Mouse (Mus musculus): Measurements from ENCODE around the gene Fip1l1. TPM values are rescaled to one million over a fixed set of nuclear protein-coding genes. Genes with fewer than 3 reads are reported as not detected.

Fip1l1 gene
- total and polyA plus RNA-seq, 2 experiments from 2014 or later, result 47.4 to 66.2 TPM

DNA sequence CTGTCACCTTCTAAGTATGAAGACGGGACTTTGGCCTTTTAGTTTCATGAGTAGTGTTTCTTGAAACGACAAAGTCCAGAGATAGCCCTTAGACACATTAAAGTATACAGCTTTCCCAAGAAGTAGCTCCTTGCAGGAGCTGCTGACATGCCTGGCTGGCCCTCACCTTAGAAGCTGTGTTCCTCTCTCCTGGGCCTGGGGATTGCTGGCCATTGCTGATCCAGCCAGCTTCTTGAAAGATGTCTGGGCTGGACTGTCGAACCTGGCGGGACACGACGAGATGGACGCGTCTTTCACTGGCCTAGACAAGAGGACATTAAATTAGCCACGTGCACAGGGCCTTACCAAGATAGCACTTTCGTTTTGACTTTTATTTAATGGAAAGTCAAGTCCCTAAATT is 75.3 kb downstream of the Fip1l1 start:
- Histone ChIP-seq H3K9me3 (ENCODE audit: low read length) (no peaks in the 10 kb centered on the region), H3K36me3 (ENCODE audit: insufficient read depth, low read length) (no peaks in the 10 kb centered on the region; the same call in 1 of the 2 replicates), H3K4me2 (ENCODE audit: low read depth, low read length) (no peak overlapping the region), H3K9ac (replicated peaks; ENCODE audit: low read length) (no peak overlapping the region), H3K27ac (no peak overlapping the region), H3K27me3 (ENCODE audit: insufficient read depth, low read length) (no peaks in the 10 kb centered on the region), H3K4me1 (ENCODE audit: insufficient read depth, low read length) (no peaks in the 10 kb centered on the region), H3K4me3 (ENCODE audit: low read length) (no peak overlapping the region)
- no peak for ATAC-seq
- WGBS, result 93% methylated on average over 10 of the region's 10 CpGs
- TF ChIP-seq CTCF (IDR thresholded peaks at IDR 0.05; ENCODE audit: low read depth), result no peak
- no peak for DNase-seq (ENCODE audit: low spot score)

DNA sequence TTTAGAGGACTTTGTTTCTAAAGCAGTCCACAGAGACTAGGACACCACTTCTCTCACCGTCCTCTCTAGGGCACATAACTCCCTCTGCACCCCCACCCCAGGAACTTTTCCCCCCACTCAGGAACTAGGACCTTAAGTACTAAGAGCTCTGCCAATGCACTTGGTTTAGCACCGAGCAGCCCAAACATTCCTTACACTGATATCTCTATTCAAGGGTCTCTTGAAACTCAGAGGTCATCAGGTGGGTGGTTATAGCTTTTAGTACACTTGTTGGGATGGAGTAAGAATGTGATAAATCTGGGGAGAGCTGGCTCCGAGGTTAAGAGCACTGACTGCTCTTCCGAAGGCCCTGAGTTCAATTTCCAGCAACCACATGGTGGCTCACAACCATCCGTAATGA is 77.5 kb downstream of the Fip1l1 start:
- DNase-seq (ENCODE audit: low spot score) (no peak), ATAC-seq (no peak)
- 88% methylated on average over 5 of the region's 5 CpGs for WGBS
- no peak overlapping the region for H3K4me2 ChIP-seq (ENCODE audit: low read depth, low read length)
- H3K4me3 ChIP-seq (ENCODE audit: low read length), result no peak overlapping the region
- H3K4me1 ChIP-seq (ENCODE audit: insufficient read depth, low read length), result no peaks in the 10 kb centered on the region
- no peak overlapping the region for H3K9ac ChIP-seq (replicated peaks; ENCODE audit: low read length)
- H3K27ac ChIP-seq, result no peak overlapping the region
- no peaks in the 10 kb centered on the region; the same call in 1 of the 2 replicates for H3K36me3 ChIP-seq (ENCODE audit: insufficient read depth, low read length)
- no peaks in the 10 kb centered on the region for H3K27me3 ChIP-seq (ENCODE audit: insufficient read depth, low read length)
- H3K9me3 ChIP-seq (ENCODE audit: low read length), result no peaks in the 10 kb centered on the region
- TF ChIP-seq CTCF (IDR thresholded peaks at IDR 0.05; ENCODE audit: low read depth), result no peak

DNA sequence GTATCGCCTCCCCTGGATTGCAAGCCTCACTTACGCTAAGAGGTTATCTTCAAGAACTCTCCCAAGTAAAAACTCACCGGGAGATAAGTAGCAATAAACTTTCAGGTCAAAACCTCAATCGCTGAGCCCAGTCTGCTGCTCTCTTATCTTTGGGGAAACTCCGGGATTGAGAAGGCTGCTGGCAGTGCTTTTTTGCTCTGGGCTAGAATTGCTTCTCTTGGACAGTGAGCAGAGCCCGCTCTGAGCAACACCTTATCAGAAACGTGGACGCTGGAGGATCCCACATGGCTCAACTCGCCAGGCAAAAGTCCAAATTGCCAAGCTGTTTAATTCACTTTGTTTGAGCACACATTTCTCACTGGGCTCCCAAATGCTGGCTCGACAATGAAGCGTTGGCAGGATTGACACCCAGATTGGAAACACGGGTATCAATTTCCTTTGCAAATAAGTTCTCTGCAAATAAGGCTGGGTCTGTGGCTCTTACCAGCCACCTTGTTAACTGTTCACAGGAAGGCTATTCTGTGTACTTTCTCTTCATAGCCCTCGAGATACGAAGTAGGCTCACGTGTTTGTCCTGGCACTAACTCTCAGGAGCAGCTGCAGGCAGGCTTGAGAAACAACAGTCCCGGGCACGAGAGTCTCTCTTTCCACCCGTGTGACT is 78.4 kb downstream of the Fip1l1 start:
- Histone ChIP-seq H3K27ac (no peak overlapping the region), H3K4me1 (ENCODE audit: insufficient read depth, low read length) (no peaks in the 10 kb centered on the region), H3K36me3 (ENCODE audit: insufficient read depth, low read length) (no peaks in the 10 kb centered on the region), H3K4me3 (ENCODE audit: low read length) (no peak overlapping the region), H3K9ac (replicated peaks; ENCODE audit: low read length) (no peak overlapping the region), H3K4me2 (ENCODE audit: low read depth, low read length) (no peak overlapping the region), H3K9me3 (ENCODE audit: low read length) (no peaks in the 10 kb centered on the region), H3K27me3 (ENCODE audit: insufficient read depth, low read length) (no peaks in the 10 kb centered on the region)
- TF ChIP-seq CTCF (IDR thresholded peaks at IDR 0.05; ENCODE audit: low read depth), result no peak
- DNase-seq (ENCODE audit: low spot score) (peak; percentile 22), ATAC-seq (no peak)
- WGBS, result 59% methylated on average over 18 of the region's 18 CpGs

DNA sequence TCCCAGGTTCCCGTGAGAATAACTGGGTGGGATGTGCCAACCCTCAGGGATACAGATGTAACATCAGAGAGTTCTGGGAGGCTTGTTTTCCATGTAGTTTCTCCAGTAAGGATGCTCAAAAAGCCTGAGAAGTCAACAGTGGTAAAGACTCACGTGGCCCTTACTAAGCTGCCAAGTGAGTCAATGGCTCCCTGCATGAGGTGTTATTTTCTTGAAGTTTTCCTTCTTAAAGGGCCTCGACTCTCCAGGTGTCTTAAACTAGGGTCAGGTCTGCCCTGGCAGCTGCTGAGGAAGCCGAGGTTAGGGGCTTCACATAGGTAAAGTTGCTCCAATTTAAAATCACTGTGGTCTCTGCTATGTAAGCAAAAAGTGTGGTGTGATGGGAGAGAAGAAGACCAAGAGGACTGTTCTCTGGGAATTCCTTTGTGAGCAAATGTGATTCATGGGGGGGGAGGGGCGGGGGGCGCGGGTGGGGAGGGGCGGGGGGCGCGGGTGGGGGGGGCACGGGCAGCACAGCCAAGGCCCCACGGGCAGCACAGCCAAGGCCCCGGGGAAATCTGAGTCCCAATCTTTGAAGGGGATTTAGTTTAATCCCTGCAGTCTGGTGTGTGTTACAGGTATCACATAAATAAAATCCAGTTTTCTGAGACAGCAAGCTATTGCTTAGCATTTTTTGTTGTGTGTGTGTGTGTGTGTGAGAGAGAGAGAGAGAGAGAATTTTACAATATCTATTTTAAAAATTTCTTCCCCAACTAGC is 82.7 kb downstream of the Fip1l1 start:
- DNase-seq (ENCODE audit: low spot score) (no peak), ATAC-seq (no peak)
- TF ChIP-seq CTCF (IDR thresholded peaks at IDR 0.05; ENCODE audit: low read depth), result no peak
- H3K27me3 ChIP-seq (ENCODE audit: insufficient read depth, low read length), result no peaks in the 10 kb centered on the region
- no peaks in the 10 kb centered on the region for H3K9me3 ChIP-seq (ENCODE audit: low read length)
- no peaks in the 10 kb centered on the region for H3K4me1 ChIP-seq (ENCODE audit: insufficient read depth, low read length)
- no peak overlapping the region for H3K4me3 ChIP-seq (ENCODE audit: low read length)
- no peak overlapping the region for H3K27ac ChIP-seq
- H3K36me3 ChIP-seq (ENCODE audit: insufficient read depth, low read length), result no peaks in the 10 kb centered on the region
- 66% methylated on average over 13 of the region's 13 CpGs for WGBS
- H3K4me2 ChIP-seq (ENCODE audit: low read depth, low read length), result no peak overlapping the region
- no peak overlapping the region for H3K9ac ChIP-seq (replicated peaks; ENCODE audit: low read length)

DNA sequence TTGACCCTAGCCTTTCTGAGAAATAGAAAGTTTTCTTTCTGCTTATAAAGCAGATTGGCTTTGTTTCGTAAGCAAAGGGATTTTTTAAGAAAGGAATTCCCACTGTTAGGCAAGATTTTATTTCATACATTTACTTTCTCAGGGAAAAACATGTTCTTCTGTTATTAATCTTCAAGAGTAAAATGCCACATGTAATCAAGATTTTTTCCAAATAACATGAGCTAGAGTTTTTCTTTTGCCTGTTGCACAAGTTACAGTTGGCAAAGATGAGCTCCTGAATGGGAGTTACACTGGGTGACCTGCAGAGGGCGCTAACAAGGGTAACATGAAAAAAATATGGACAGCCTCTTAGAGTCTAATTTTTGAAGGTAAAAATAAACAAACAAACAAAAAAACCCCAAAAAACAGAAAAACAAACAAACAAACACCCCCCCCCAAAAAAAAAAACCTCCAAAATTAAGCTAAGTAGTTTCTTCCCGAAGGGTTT is 83.4 kb downstream of the Fip1l1 start:
- Histone ChIP-seq H3K4me2 (ENCODE audit: low read depth, low read length) (no peak overlapping the region), H3K27me3 (ENCODE audit: insufficient read depth, low read length) (no peaks in the 10 kb centered on the region), H3K27ac (no peak overlapping the region), H3K9me3 (ENCODE audit: low read length) (no peaks in the 10 kb centered on the region), H3K36me3 (ENCODE audit: insufficient read depth, low read length) (no peaks in the 10 kb centered on the region), H3K4me1 (ENCODE audit: insufficient read depth, low read length) (no peaks in the 10 kb centered on the region), H3K9ac (replicated peaks; ENCODE audit: low read length) (no peak overlapping the region), H3K4me3 (ENCODE audit: low read length) (no peak overlapping the region)
- TF ChIP-seq CTCF (IDR thresholded peaks at IDR 0.05; ENCODE audit: low read depth), result peak; percentile 62
- ATAC-seq, result no peak
- peak; percentile 61 for DNase-seq (ENCODE audit: low spot score)
- 64% methylated on average over 3 of the region's 3 CpGs for WGBS

DNA sequence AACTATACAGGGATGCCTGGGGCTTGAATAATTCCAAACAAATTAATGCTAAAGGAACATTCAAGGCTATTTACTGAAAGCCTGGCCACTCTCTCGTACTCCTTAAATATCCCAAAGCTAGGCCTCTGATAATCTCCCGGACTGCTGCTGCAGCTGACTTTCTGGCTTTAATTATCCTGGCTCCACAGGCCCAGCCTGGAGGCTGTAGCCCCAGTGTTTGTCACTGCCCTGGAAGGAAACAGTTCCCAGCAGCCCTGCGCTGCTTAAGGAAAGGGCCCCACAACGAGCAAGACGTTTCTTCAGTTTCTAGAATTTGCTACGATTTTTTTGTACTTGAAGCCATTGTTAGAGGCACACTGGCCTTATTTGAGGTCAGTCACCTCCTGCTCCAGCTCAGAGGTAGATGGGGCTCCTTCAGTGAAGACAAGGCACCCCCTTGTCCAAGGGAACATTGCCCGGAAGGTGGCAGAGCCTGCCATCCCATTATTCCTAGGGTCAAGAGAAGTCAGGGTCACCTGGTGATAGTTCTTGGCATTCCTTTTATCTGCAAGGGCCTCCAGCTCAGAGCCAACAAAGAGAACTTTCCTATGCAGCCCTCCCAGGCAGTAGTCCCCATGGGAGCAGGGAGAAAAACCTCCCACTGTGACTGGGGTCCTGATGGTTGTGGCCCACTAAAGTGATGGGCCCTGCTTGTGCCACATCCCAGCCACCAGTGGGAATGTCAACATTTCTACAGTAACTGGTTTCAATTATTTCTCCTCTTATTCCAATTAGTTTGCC is 86.6 kb downstream of the Fip1l1 start:
- Histone ChIP-seq H3K4me1 (ENCODE audit: insufficient read depth, low read length) (no peaks in the 10 kb centered on the region), H3K4me2 (ENCODE audit: low read depth, low read length) (no peak overlapping the region), H3K9ac (replicated peaks; ENCODE audit: low read length) (no peak overlapping the region), H3K9me3 (ENCODE audit: low read length) (no peaks in the 10 kb centered on the region), H3K36me3 (ENCODE audit: insufficient read depth, low read length) (peaks cover under 1% of the 10 kb centered on the region; the same call in 1 of the 2 replicates), H3K4me3 (ENCODE audit: low read length) (no peak overlapping the region), H3K27ac (no peak overlapping the region), H3K27me3 (ENCODE audit: insufficient read depth, low read length) (no peaks in the 10 kb centered on the region)
- ATAC-seq (no peak), DNase-seq (ENCODE audit: low spot score) (no peak)
- no peak for TF ChIP-seq CTCF (IDR thresholded peaks at IDR 0.05; ENCODE audit: low read depth)
- WGBS, result 58% methylated on average over 7 of the region's 7 CpGs
